Mouse (Mus musculus) R1 (cell line): ENCODE data around the gene Kcnk13.

ENCODE experiments used
- DNase-seq: peaks from one replicate; pipeline ENCODE4 v3.0.0-alpha.2; 2018; ENCODE audit warnings: low read depth, low spot score

Kcnk13 gene

GRCm38 (mm10) chr12:99965203-99966115 is 1.2 kb downstream of the Kcnk13 start:
- peak; percentile 60 for DNase-seq

DNA sequence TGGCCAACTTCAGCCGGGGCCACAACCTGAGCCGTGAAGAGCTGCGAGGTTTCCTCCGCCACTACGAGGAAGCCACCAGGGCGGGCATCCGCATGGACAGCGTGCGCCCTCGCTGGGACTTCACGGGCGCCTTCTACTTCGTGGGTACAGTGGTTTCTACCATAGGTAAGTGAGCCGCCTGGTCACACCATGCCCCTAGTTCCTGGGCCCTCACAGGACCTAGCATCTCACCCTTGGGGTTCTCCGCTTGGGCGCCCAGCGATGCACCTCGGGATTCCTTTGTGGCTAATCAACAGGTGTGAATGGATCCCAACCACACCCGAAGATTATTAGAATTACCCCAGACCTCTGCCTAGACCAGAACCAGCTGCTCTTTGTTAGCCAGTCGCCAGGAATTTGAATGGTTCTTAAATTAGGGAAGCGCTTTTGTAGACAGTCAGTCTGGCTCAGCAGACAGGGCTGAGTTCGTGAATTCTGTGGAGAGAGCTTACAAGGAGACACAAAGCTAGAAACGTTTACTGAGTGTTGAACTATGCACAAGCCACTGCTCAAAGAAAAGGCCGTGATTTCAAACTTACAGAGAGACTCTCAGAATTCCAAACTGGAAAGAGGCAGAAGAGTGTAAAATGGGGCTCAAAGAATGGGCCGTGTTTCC is 1.9 kb downstream of the Kcnk13 start:
- peak; percentile 53 for DNase-seq

GRCm38 (mm10) chr12:99966881-99967363 is 2.6 kb downstream of the Kcnk13 start:
- peak; percentile 23 for DNase-seq

- DNase-seq = no peak
Observed at GRCm38 (mm10) chr12:99969906-99970305, 5.6 kb downstream of the Kcnk13 start.

DNA sequence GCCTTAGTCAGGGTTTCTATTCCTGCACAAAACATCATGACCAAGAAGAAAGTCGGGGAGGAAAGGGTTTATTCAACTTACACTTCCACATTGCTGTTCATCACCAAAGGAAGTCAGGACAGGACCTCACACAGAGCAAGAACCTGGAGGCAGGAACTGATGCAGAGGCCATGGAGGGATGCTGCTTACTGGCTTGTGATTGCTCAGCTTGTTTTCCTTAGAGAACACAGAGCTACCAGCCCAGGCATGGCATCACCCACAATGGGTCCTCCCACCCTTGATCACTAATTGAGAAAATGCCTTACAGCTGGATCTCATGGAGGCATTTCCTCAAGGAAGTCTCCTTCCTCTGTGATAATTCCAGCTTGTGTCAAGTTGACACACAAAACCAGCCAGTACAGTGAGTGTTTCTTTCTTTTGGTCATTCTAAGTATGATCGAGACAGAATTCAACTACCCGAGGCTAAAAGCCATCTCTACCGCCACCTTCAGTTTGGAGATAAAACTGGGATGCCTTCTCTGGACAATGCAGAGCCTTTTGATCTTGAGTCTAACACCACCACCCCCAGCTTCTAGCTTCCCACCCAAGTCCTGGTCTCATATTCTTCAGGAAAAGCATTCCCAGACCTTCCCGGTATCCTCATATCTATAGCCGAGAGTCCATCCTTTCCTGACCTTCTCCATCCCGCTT is 7.1 kb downstream of the Kcnk13 start:
- DNase-seq = peak; percentile 57

- peak; percentile 92 for DNase-seq
Observed at GRCm38 (mm10) chr12:99972825-99973224, 8.5 kb downstream of the Kcnk13 start.

DNA sequence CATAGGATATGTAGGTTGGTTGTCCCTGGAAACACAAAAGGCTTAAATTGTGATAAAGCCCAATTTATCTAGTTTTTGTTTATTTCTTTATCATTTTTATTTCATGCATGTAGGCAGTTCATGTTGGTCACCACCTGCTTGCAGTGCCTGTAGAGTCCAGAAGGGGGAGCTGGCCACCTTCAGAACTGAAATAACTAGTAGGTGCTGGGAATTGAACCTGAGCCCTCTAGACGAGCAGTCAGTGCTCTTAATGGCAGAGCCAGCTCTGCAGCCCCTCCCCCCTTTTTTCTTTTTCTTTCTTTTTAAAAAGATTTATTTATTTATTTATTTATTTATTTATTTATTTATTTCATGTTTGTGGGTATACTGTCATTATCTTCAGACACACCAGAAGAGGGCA is 9.4 kb downstream of the Kcnk13 start:
- peak; percentile 75 for DNase-seq

- DNase-seq = no peak
Observed at GRCm38 (mm10) chr12:99979541-99979940, 15.2 kb downstream of the Kcnk13 start.

DNA sequence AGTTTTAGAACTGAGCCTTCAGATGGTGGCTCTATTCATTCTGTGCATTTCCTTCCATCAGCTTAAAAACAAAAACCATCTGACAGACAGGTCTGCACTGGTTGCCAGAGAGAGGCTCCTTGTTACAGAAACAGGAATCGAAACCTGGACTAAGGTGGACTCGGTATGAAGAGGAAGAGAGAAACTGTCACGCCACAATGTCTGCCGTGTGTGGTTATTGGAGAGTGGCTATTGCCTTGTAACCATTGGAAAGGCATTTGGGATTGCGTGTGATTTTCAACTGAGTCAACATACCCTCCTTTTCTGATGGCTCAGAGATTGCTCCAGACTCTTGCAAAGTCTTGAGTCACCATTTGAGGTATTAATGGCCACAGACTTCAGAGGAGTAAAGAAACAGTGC is 22.5 kb downstream of the Kcnk13 start:
- no peak for DNase-seq

DNA sequence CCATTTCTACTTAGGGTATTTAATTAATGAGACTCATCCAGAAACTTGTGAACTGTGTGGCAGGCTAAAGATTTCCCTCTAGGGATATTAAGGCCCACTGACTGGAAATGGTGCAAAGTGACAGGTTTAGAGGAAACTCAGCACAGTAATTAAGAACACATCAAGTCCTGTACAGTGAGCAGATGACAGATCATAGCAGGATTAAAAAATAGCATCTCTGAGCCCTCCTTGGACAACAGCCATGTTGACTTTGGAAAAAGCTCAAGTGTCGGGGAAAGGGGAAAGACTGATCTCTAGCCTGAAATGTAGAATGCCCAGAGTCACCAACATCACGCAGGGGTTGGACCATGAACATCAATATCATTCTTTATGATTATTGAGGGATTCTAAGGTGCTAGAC is 23.8 kb downstream of the Kcnk13 start:
- no peak for DNase-seq

DNA sequence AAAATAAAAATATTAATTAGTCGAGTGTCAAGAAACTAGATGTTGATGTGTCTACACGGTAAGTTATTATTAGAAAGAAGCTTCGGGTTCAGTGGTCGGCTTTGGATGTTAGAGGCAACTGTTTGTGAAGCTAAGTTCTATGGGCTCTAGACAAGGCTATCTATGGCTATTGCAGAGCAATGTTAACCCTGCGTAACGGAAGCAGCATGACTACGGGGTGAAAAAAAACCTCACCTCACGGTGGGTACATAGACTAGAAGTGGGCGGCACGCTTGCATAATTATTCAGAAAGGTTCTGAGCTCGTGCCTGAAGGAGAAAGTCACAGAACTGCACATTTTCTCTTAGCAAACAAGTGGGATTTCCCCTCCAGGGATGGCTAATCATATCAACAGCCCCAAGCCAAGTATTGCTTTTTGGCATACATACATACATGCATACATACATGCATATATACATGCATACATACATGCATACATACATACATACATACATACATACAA is 28.1 kb downstream of the Kcnk13 start:
- no peak for DNase-seq

DNA sequence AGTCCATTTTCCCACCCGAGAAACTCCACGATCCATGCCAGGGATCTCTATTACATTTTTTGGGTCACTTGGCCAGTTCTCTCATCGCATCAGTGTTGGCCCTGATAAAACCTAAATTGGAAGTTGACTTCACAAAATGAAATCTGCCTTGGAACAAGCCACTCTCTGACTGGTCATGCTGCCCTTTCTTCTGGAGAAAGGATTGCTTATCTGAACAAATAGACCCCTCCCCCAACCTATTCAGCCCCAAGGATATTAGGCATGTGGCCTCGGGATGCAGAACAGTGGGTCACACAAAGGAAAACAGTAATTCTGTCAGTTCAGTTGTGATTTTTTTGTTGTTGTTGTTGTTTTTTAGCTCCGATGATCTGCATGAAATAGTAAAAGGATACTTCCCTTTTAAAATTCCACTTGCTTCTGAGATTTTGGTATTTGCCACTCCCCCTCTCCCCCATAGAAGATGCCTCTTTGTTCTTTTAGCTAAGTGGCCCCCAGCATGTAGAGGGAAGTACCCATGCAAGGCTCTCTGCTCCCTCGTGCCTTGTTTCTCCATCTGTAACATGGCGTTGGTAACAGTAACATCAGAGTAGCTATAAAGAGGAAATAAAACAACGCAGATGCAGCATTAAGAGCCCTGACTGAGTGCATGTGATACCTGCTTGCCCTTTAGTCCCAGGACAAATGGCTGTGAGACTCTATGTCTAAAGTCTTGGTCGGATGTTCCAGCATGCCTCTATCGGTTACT is 29.0 kb downstream of the Kcnk13 start:
- DNase-seq = no peak

DNA sequence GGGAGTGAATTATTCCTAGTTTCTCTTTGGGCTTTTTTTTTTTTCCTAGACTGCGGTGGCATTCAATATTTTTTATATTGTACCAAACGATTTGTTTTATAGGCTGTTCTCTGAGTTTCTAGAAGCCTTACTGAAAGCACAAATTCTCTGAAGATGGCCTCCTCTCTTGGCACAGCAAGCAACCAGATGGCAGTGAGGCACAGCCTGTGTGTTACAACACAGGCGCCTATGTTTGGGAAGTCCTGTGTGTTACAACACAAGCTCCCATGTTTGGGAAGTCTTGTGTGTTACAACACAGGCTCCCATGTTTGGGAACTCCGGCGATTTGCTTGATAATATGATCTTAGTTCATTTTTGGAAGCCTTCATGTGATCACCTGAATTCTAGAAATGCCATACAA is 31.7 kb downstream of the Kcnk13 start:
- no peak for DNase-seq

DNA sequence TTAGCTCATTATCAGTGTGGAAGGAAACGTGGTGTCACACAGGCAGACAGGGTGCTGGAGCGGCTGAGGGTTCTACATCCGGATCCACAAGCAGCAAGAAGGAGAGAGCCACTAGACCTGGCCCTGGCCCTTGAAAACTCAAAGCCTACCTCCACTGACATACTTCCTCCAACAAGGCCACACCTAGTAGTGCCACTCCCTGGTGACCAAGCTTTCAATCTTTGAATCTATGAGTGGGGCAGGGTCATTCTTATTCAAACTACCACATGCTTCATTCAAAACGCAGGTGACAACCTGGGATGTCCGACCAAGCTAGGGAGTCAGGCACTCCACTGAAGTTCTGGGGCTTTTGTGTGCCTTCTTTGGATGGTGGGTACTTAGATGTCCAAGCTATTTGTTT is 35.4 kb downstream of the Kcnk13 start:
- DNase-seq = peak; percentile 55

GRCm38 (mm10) chr12:100000381-100000780 is 36.1 kb downstream of the Kcnk13 start:
- no peak for DNase-seq

DNA sequence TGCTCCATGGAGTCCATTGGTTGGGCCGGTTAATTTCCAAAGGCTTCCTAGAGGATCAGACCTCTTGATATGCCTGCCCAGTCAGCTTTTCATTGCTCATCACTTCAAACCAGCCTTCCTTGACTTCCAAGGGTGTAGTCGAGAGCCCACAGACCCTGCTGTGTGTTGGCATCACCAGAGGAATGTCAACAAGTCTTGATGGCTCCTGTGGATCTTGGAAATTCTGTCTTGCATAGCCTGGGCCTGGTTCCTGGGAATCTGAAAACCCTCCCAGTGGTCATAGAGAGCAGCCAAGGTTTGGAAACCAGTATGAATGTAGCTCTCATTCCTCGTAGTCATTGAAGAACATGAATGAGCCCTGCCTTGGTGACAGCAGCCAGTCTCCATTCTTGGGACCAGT is 36.9 kb downstream of the Kcnk13 start:
- no peak for DNase-seq

DNA sequence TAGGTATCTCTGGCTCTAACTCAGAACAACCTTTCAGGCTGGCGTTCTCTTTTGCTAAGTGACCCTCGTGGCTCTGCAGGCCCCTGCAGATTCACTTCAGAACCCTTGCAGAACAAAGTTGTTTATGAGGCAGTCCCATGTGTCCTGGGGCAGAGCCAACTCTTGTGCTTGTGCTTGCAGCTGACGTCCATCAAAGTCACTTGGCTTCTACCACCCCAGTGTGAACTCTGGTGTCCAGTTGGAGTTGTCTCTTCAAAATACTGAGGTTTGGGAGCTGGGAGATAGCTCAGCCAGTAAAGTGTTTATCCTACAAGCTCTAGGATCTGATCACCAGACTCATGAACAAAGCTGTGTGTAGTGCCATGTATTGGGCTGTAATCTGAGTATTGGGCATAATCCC is 37.6 kb downstream of the Kcnk13 start:
- DNase-seq = no peak

DNA sequence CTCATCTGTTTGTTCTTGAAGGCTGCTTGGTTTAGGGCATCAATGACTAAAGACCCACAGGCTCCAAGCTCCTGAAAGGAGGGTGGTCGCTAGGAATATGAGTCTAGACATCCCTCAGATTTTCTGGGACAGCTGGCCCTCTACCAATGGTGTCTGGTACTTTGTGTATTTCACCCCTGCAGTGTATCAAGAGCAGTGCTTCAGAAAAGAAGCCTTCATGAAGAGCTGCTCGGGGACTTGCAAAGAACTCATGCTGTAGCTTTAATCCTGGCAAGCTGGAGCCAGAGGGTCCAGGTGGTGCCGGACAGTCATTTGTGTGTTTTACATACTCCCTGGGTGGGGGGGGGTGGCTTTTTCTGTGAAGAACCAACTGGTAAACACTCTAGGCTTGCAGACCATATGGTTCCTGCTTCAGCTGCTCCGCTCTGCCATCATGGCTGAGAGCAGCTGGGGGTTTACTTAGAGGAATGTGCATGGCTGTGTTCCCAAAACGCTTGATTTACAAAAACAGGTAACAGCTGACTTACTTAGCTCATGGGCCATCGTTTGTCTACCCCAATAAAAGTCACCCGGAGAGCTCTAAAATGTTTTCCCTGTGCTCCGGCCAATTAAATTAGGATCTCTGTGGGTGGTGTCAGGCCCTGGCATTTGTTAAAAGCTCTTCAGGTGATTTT is 38.8 kb downstream of the Kcnk13 start:
- peak; percentile 41 for DNase-seq

DNA sequence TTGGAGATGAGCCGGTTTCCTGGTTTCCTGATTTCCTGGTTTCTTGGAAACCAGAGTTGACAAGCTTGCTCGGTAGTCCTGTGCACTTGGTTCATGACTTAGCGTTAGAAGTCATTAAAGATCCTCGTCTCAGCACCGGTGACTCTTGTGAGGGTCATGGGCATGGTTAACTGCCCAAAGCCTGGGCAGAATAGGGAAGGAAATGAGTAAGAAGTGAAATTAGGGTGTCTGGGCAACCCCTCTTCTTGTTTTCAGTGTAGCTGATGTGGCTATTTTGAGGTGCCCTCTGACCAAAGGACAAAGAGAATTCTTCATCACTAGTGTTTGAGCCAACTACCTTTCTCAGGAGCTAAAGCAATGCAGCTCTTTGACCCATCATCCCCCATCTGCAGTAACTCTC is 41.0 kb downstream of the Kcnk13 start:
- no peak for DNase-seq

- no peak for DNase-seq
Observed at GRCm38 (mm10) chr12:100006681-100007080, 42.4 kb downstream of the Kcnk13 start.

GRCm38 (mm10) chr12:100012839-100013238 is 48.5 kb downstream of the Kcnk13 start:
- no peak for DNase-seq
